Mouse (Mus musculus) lung, adult 10 weeks (tissue): ENCODE data around the gene Harbi1. TPM values are rescaled to one million over a fixed set of nuclear protein-coding genes. Genes with fewer than 3 reads are reported as not detected.

Source experiments
- polyA plus RNA-seq: library from polyadenylated mRNA; stranded (reverse); fragments of 350-450 nt; fragmentation: Illumina TruSeq; extraction: RNeasy Lipid Tissue Mini Kit (QIAGEN cat#74804); gene quantifications from one replicate; pipeline ENCODE4 v1.2.3, GENCODE M21; 2014; ENCODE audit warnings: low read depth, low replicate concordance; ENCODE audit not compliant: insufficient read depth

The Harbi1 gene
- 5.2 TPM for polyA plus RNA-seq

GRCm38 (mm10) chr2:91710272-91711234 is at the start of gene Harbi1, which contains the start of gene Atg13:
Gene Harbi1 (plus strand): TSS chr2:91710852.
Gene Atg13 (minus strand): TSS chr2:91710576.

DNA sequence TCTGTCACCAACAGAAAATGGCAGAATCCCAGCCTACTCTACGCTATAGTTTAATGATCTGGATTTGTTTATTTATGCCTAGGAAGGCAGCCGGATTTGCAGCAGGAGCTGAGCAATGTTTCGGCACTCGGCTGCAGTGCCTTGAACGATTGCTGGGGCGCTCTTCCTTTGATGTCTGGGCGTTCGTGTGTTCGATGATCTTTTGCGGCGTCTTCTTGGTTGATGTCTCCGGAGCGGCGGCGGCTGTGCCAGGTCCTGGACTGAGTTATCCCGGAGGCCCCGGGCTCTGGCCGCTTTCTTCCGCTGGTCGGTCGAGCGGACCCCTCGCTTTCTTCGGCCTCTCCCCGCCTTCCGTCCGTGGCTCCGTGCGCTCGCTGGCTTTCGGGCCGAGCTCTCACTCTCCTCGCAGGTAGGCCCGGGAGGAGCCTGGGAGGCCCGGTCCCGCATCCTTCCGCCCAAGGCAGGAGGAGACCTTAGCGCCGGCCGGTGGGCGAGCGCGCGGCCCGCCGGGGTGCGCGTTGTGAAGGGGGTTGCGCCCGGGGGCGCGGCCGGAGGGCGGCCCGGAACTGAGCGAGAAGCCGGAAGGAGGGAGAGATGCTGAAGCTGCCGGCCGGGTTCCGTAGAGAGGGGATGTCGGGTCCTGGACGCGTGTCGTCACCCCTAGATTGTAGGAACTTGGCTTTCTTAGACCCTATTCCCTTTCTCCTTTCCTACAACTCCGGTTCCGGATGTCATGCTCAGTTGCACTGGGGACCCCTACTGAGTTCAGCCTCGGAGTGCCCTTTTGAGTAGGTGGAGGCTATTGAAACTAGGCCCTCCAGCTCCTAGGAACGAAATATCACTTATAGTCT is 19.5 kb downstream of the Harbi1 start, which contains the start of gene Ambra1:
Ambra1 (plus strand) TSS at position 164 of the 851 bp plus-strand sequence.

Other genes starting within 250 kb of the Harbi1 start
- 7.9 TPM for gene Ckap5, start 184.1 kb upstream of the Harbi1 start, polyA plus RNA-seq
- 0.19 TPM for gene F2, start 74.4 kb upstream of the Harbi1 start, polyA plus RNA-seq
- gene Zfp408, start 61.1 kb upstream of the Harbi1 start, polyA plus RNA-seq, result 3.3 TPM
- 54.7 TPM for gene Arhgap1, start 61.0 kb upstream of the Harbi1 start, polyA plus RNA-seq
- gene Atg13, start 276 bp upstream of the Harbi1 start, polyA plus RNA-seq, result 18.3 TPM
- gene Ambra1, start 19.3 kb downstream of the Harbi1 start, polyA plus RNA-seq, result 7.7 TPM
- not detected for gene Chrm4, start 216.4 kb downstream of the Harbi1 start, polyA plus RNA-seq
- gene Mdk, start 221.4 kb downstream of the Harbi1 start, polyA plus RNA-seq, result 20.2 TPM
- not detected for gene Gm9821, start 234.9 kb downstream of the Harbi1 start, polyA plus RNA-seq